Mouse (Mus musculus): Measurements from ENCODE around the gene Psme3. TPM values are rescaled to one million over a fixed set of nuclear protein-coding genes. Genes with fewer than 3 reads are reported as not detected.

Gene Psme3
- polyA plus RNA-seq, 1 experiment: 89.0 TPM

DNA sequence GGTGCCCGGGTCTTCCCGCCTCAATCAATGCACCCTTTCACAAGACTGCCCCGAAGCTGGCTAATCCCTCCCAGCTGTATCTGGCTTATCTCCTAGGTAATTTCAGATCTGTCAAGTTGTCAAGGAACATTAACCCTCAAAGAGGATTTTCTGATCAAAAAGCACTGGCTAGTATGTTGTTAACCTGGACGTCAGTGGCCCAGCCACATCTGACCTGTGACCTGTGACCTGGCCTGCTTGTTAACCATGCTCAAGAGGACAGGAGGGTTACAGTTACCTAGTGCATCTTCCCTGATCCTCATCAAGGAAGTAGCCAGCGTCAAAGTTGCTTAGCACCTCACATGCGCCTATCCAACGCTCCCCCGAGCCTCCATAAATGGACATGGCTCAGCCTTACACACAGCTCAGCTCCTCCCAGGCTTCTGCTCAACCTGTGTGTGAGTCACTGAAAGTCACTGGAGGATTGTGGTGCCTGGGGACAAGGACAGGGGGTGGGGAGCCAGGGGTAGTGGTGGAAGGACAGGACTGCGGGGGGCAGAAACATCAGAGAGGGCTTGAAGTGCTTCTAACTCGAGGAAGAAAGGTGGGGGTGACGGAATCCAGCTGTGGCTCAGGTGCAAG is 35.2 kb downstream of the Psme3 start:
- no peaks in the 10 kb centered on the region for H3K36me3 ChIP-seq (ENCODE audit: control insufficient read depth, insufficient read depth)
- no peak for TF ChIP-seq E2F4 (IDR thresholded peaks at IDR 0.05; ENCODE audit: insufficient read depth)
- no peak for TF ChIP-seq POLR2A (IDR thresholded peaks at IDR 0.05; ENCODE audit: insufficient read length, low read depth)
- no peak for TF ChIP-seq POLR2AphosphoS2 (IDR thresholded peaks at IDR 0.05; ENCODE audit: insufficient read length, low read depth)
- no peak for TF ChIP-seq TCF3 (IDR thresholded peaks at IDR 0.05; ENCODE audit: insufficient read length, low read depth)
- no peak for TF ChIP-seq TCF12 (IDR thresholded peaks at IDR 0.05; ENCODE audit: insufficient read depth, poor library complexity, severe bottlenecking)
- no peak for TF ChIP-seq CEBPB (IDR thresholded peaks at IDR 0.05; ENCODE audit: insufficient read depth, poor library complexity, severe bottlenecking)
- TF ChIP-seq MYOG (IDR thresholded peaks at IDR 0.05; ENCODE audit: control insufficient read depth in 1 of 3, insufficient read depth in 1 of 3, insufficient read length in 2 of 3, low read depth in 2 of 3): no peak
- TF ChIP-seq SRF (IDR thresholded peaks at IDR 0.05; ENCODE audit: control insufficient read depth, insufficient read length, low read depth): no peak
- no peak for TF ChIP-seq MAX (IDR thresholded peaks at IDR 0.05; ENCODE audit: low read depth)
- no peak for TF ChIP-seq USF1 (IDR thresholded peaks at IDR 0.05; ENCODE audit: low read depth)
- no peak for TF ChIP-seq MYOD1 (IDR thresholded peaks at IDR 0.05; ENCODE audit: control insufficient read depth in 1 of 3, insufficient read length in 2 of 3, low read depth in 2 of 3)
- no peak for TF ChIP-seq REST (IDR thresholded peaks at IDR 0.05; ENCODE audit: insufficient read depth, insufficient read length)
- H3K79me2 ChIP-seq (ENCODE audit: control insufficient read depth, insufficient read depth): no peaks in the 10 kb centered on the region
- H3K4me2 ChIP-seq (ENCODE audit: low read depth): no peak overlapping the region
- H3K27me3 ChIP-seq (ENCODE audit: control insufficient read depth, insufficient read depth, insufficient read length): peaks cover 33% of the 10 kb centered on the region
- H3ac ChIP-seq (ENCODE audit: control insufficient read depth, insufficient read length): no peak overlapping the region
- no peak overlapping the region for H3K4me3 ChIP-seq

GRCm38 (mm10) chr11:101351721-101352111 is 35.7 kb downstream of the Psme3 start:
- H3ac ChIP-seq (ENCODE audit: control insufficient read depth, insufficient read length): no peak overlapping the region
- no peak overlapping the region for H3K4me3 ChIP-seq
- H3K79me2 ChIP-seq (ENCODE audit: control insufficient read depth, insufficient read depth): no peaks in the 10 kb centered on the region
- no peaks in the 10 kb centered on the region for H3K36me3 ChIP-seq (ENCODE audit: control insufficient read depth, insufficient read depth)
- TF ChIP-seq POLR2A (IDR thresholded peaks at IDR 0.05; ENCODE audit: insufficient read length, low read depth): no peak
- TF ChIP-seq TCF3 (IDR thresholded peaks at IDR 0.05; ENCODE audit: insufficient read length, low read depth): no peak
- no peak for TF ChIP-seq E2F4 (IDR thresholded peaks at IDR 0.05; ENCODE audit: insufficient read depth)
- no peak for TF ChIP-seq CEBPB (IDR thresholded peaks at IDR 0.05; ENCODE audit: insufficient read depth, poor library complexity, severe bottlenecking)
- TF ChIP-seq SRF (IDR thresholded peaks at IDR 0.05; ENCODE audit: control insufficient read depth, insufficient read length, low read depth): no peak
- no peak for TF ChIP-seq MYOD1 (IDR thresholded peaks at IDR 0.05; ENCODE audit: control insufficient read depth in 1 of 3, insufficient read length in 2 of 3, low read depth in 2 of 3)
- H3K27me3 ChIP-seq (ENCODE audit: control insufficient read depth, insufficient read depth, insufficient read length): peaks cover 33% of the 10 kb centered on the region
- no peak overlapping the region for H3K4me2 ChIP-seq (ENCODE audit: low read depth)

GRCm38 (mm10) chr11:101353436-101353835 is 37.4 kb downstream of the Psme3 start:
- Histone ChIP-seq H3K4me3 (no peak overlapping the region), H3K4me2 (ENCODE audit: low read depth) (no peak overlapping the region), H3K36me3 (ENCODE audit: control insufficient read depth, insufficient read depth) (no peaks in the 10 kb centered on the region), H3ac (ENCODE audit: control insufficient read depth, insufficient read length) (no peak overlapping the region), H3K27me3 (ENCODE audit: control insufficient read depth, insufficient read depth, insufficient read length) (peaks cover 33% of the 10 kb centered on the region), H3K79me2 (ENCODE audit: control insufficient read depth, insufficient read depth) (no peaks in the 10 kb centered on the region)
- TF ChIP-seq MYOG (IDR thresholded peaks at IDR 0.05; ENCODE audit: control insufficient read depth in 1 of 3, insufficient read depth in 1 of 3, insufficient read length in 2 of 3, low read depth in 2 of 3): no peak

- Histone ChIP-seq H3K4me3 (no peak overlapping the region), H3ac (ENCODE audit: control insufficient read depth, insufficient read length) (no peak overlapping the region), H3K4me2 (ENCODE audit: low read depth) (no peak overlapping the region), H3K27me3 (ENCODE audit: control insufficient read depth, insufficient read depth, insufficient read length) (peaks cover 27% of the 10 kb centered on the region), H3K79me2 (ENCODE audit: control insufficient read depth, insufficient read depth) (no peaks in the 10 kb centered on the region), H3K36me3 (ENCODE audit: control insufficient read depth, insufficient read depth) (no peaks in the 10 kb centered on the region)
- TF ChIP-seq POLR2AphosphoS2 (IDR thresholded peaks at IDR 0.05; ENCODE audit: insufficient read length, low read depth) (no peak), POLR2A (IDR thresholded peaks at IDR 0.05; ENCODE audit: insufficient read length, low read depth) (no peak), MYOD1 (IDR thresholded peaks at IDR 0.05; ENCODE audit: control insufficient read depth in 1 of 3, insufficient read length in 2 of 3, low read depth in 2 of 3) (no peak), SRF (IDR thresholded peaks at IDR 0.05; ENCODE audit: control insufficient read depth, insufficient read length, low read depth) (no peak), E2F4 (IDR thresholded peaks at IDR 0.05; ENCODE audit: insufficient read depth) (no peak)
Observed at GRCm38 (mm10) chr11:101354438-101355010, 38.5 kb downstream of the Psme3 start.

DNA sequence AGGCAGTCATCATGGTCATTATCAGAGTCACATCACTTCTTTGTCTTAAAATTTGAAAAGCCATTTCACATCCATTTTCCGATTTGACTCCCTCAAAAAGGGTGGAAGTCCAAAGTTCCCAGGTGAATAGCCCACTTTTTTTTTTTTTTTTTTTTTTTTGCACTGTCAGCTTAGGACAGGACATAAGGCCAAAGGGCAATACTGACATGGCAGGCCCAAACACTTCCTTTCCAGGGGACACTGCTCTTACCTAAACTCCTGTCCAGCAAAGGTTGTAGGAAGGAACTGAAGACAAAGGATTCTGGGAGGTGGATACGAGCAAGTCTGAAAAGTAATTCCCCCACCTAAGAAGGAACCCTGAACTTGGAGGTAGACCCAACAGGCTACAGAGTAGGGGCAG is 39.9 kb downstream of the Psme3 start:
- Histone ChIP-seq H3K36me3 (ENCODE audit: control insufficient read depth, insufficient read depth) (no peaks in the 10 kb centered on the region), H3K27me3 (ENCODE audit: control insufficient read depth, insufficient read depth, insufficient read length) (peaks cover 27% of the 10 kb centered on the region), H3ac (ENCODE audit: control insufficient read depth, insufficient read length) (no peak overlapping the region), H3K4me3 (no peak overlapping the region), H3K79me2 (ENCODE audit: control insufficient read depth, insufficient read depth) (no peaks in the 10 kb centered on the region), H3K4me2 (ENCODE audit: low read depth) (no peak overlapping the region)
- TF ChIP-seq E2F4 (IDR thresholded peaks at IDR 0.05; ENCODE audit: insufficient read depth) (no peak), MYOG (IDR thresholded peaks at IDR 0.05; ENCODE audit: control insufficient read depth in 1 of 3, insufficient read depth in 1 of 3, insufficient read length in 2 of 3, low read depth in 2 of 3) (no peak), POLR2A (IDR thresholded peaks at IDR 0.05; ENCODE audit: insufficient read length, low read depth) (no peak), SRF (IDR thresholded peaks at IDR 0.05; ENCODE audit: control insufficient read depth, insufficient read length, low read depth) (no peak), USF1 (IDR thresholded peaks at IDR 0.05; ENCODE audit: low read depth) (no peak), POLR2AphosphoS2 (IDR thresholded peaks at IDR 0.05; ENCODE audit: insufficient read length, low read depth) (no peak), CEBPB (IDR thresholded peaks at IDR 0.05; ENCODE audit: insufficient read depth, poor library complexity, severe bottlenecking) (no peak), REST (IDR thresholded peaks at IDR 0.05; ENCODE audit: insufficient read depth, insufficient read length) (no peak), TCF12 (IDR thresholded peaks at IDR 0.05; ENCODE audit: insufficient read depth, poor library complexity, severe bottlenecking) (no peak), MYOD1 (IDR thresholded peaks at IDR 0.05; ENCODE audit: control insufficient read depth in 1 of 3, insufficient read length in 2 of 3, low read depth in 2 of 3) (no peak)
